Mouse (Mus musculus): ENCODE results near the gene Zfhx2. TPM values are rescaled to one million over a fixed set of nuclear protein-coding genes. Genes with fewer than 3 reads are reported as not detected.
A peak's percentile ranks its signal among the peaks of the same experiment; 100 is the strongest.

Zfhx2 gene
- total and polyA plus RNA-seq, 3 experiments, result 0.42 to 3.2 TPM; not detected in 1

GRCm38 (mm10) chr14:55053708-55054190 is 38.4 kb downstream of the Zfhx2 start:
- no peaks in the 10 kb centered on the region for H3K9me3 ChIP-seq (replicated peaks; ENCODE audit: insufficient read depth, low read length)
- no peak overlapping the region for H3K9ac ChIP-seq (ENCODE audit: control insufficient read depth, low read depth, low read length, poor library complexity, severe bottlenecking)
- H3K4me3 ChIP-seq (ENCODE audit: control insufficient read depth in 1 of 2, insufficient read depth in 1 of 2, low read depth in 2 of 2, low read length in 2 of 2), result no peak overlapping the region
- H3K4me1 ChIP-seq (ENCODE audit: control insufficient read depth in 1 of 2, insufficient read depth in 2 of 2, low read length in 2 of 2), result no peaks in the 10 kb centered on the region; a peak in 1 of 4 replicates
- no peaks in the 10 kb centered on the region for H3K79me2 ChIP-seq (ENCODE audit: control insufficient read depth, insufficient read depth, low read length, poor library complexity)
- H3K27ac ChIP-seq (ENCODE audit: control insufficient read depth, low read depth, low read length), result no peak overlapping the region
- DNase-seq (ENCODE audit: low read depth, low spot score), result no peak
- no peaks in the 10 kb centered on the region for H3K36me3 ChIP-seq (ENCODE audit: control insufficient read depth in 1 of 2, insufficient read depth in 2 of 2, low read length in 2 of 2)
- no peaks in the 10 kb centered on the region for H3K27me3 ChIP-seq (ENCODE audit: control insufficient read depth in 1 of 2, insufficient read depth in 2 of 2, low read length in 2 of 2)
- TF ChIP-seq TBP (IDR thresholded peaks at IDR 0.05; ENCODE audit: low read depth, low read length) (no peak), RCOR1 (IDR thresholded peaks at IDR 0.05; ENCODE audit: low read depth, low read length) (no peak), ZMIZ1 (IDR thresholded peaks at IDR 0.05; ENCODE audit: low read depth, low read length) (no peak)

GRCm38 (mm10) chr14:55053050-55053449 is 39.1 kb downstream of the Zfhx2 start:
- DNase-seq (ENCODE audit: low read depth, low spot score), result no peak
- no peaks in the 10 kb centered on the region for H3K79me2 ChIP-seq (ENCODE audit: control insufficient read depth, insufficient read depth, low read length, poor library complexity)
- no peak overlapping the region for H3K4me3 ChIP-seq (ENCODE audit: control insufficient read depth in 1 of 2, insufficient read depth in 1 of 2, low read depth in 2 of 2, low read length in 2 of 2)
- H3K27ac ChIP-seq (ENCODE audit: control insufficient read depth, low read depth, low read length), result no peak overlapping the region
- H3K9me3 ChIP-seq (replicated peaks; ENCODE audit: insufficient read depth, low read length), result no peaks in the 10 kb centered on the region
- H3K36me3 ChIP-seq (ENCODE audit: control insufficient read depth in 1 of 2, insufficient read depth in 2 of 2, low read length in 2 of 2), result no peaks in the 10 kb centered on the region; a peak in 1 of 4 replicates
- no peaks in the 10 kb centered on the region; a peak in 1 of 4 replicates for H3K4me1 ChIP-seq (ENCODE audit: control insufficient read depth in 1 of 2, insufficient read depth in 2 of 2, low read length in 2 of 2)
- no peak overlapping the region for H3K9ac ChIP-seq (ENCODE audit: control insufficient read depth, low read depth, low read length, poor library complexity, severe bottlenecking)
- TF ChIP-seq POLR2A (IDR thresholded peaks at IDR 0.05; ENCODE audit: control insufficient read depth in 1 of 2, insufficient read depth in 1 of 2, low read depth in 1 of 2, low read length in 2 of 2, poor library complexity in 1 of 2) (no peak), GABPA (IDR thresholded peaks at IDR 0.05; ENCODE audit: low read depth, low read length) (no peak), USF1 (IDR thresholded peaks at IDR 0.05; ENCODE audit: low read depth, low read length) (no peak), JUND (IDR thresholded peaks at IDR 0.05; ENCODE audit: low read depth, low read length) (no peak), POLR2AphosphoS5 (IDR thresholded peaks at IDR 0.05; ENCODE audit: borderline replicate concordance, low read depth, low read length) (no peak), RAD21 (IDR thresholded peaks at IDR 0.05; ENCODE audit: low read depth, low read length) (no peak), UBTF (IDR thresholded peaks at IDR 0.05; ENCODE audit: borderline replicate concordance, insufficient read depth, low read depth, low read length) (no peak), ZC3H11A (IDR thresholded peaks at IDR 0.05; ENCODE audit: low read depth, low read length) (no peak), SIN3A (IDR thresholded peaks at IDR 0.05; ENCODE audit: low read length) (no peak)
- no peaks in the 10 kb centered on the region for H3K27me3 ChIP-seq (ENCODE audit: control insufficient read depth in 1 of 2, insufficient read depth in 2 of 2, low read length in 2 of 2)

GRCm38 (mm10) chr14:55052496-55052895 is 39.6 kb downstream of the Zfhx2 start:
- Histone ChIP-seq H3K9ac (ENCODE audit: control insufficient read depth, low read depth, low read length, poor library complexity, severe bottlenecking) (no peak overlapping the region), H3K4me1 (ENCODE audit: control insufficient read depth in 1 of 2, insufficient read depth in 2 of 2, low read length in 2 of 2) (no peaks in the 10 kb centered on the region; a peak in 1 of 4 replicates), H3K27ac (ENCODE audit: control insufficient read depth, low read depth, low read length) (no peak overlapping the region), H3K79me2 (ENCODE audit: control insufficient read depth, insufficient read depth, low read length, poor library complexity) (no peaks in the 10 kb centered on the region), H3K4me3 (ENCODE audit: control insufficient read depth in 1 of 2, insufficient read depth in 1 of 2, low read depth in 2 of 2, low read length in 2 of 2) (peak overlapping the region in 1 of 2 experiments; percentile 32; a peak in 1 of 4 replicates), H3K27me3 (ENCODE audit: control insufficient read depth in 1 of 2, insufficient read depth in 2 of 2, low read length in 2 of 2) (no peaks in the 10 kb centered on the region), H3K9me3 (replicated peaks; ENCODE audit: insufficient read depth, low read length) (no peaks in the 10 kb centered on the region), H3K36me3 (ENCODE audit: control insufficient read depth in 1 of 2, insufficient read depth in 2 of 2, low read length in 2 of 2) (no peaks in the 10 kb centered on the region; a peak in 1 of 4 replicates)
- DNase-seq (ENCODE audit: low read depth, low spot score), result peak; percentile 41
- TF ChIP-seq SIN3A (IDR thresholded peaks at IDR 0.05; ENCODE audit: low read length) (no peak), E2F4 (IDR thresholded peaks at IDR 0.05; ENCODE audit: borderline replicate concordance, low read depth, low read length) (no peak), GATA1 (IDR thresholded peaks at IDR 0.05; ENCODE audit: low read depth, low read length) (no peak), MAX (IDR thresholded peaks at IDR 0.05; ENCODE audit: low read length) (no peak), CTCF (IDR thresholded peaks at IDR 0.05 in 2 of 3, conservative IDR thresholded peaks at IDR 0.05 in 1 of 3; ENCODE audit: control insufficient read depth in 1 of 3, insufficient read depth in 1 of 3, low read depth in 2 of 3, low read length in 3 of 3, poor library complexity in 1 of 3, severe bottlenecking in 1 of 3) (no peak), MXI1 (IDR thresholded peaks at IDR 0.05; ENCODE audit: low read depth, low read length) (no peak), ZMIZ1 (IDR thresholded peaks at IDR 0.05; ENCODE audit: low read depth, low read length) (no peak), USF1 (IDR thresholded peaks at IDR 0.05; ENCODE audit: low read depth, low read length) (no peak), RAD21 (IDR thresholded peaks at IDR 0.05; ENCODE audit: low read depth, low read length) (no peak), TCF12 (IDR thresholded peaks at IDR 0.05; ENCODE audit: low read depth, low read length) (no peak), RCOR1 (IDR thresholded peaks at IDR 0.05; ENCODE audit: low read depth, low read length) (no peak), POLR2AphosphoS2 (IDR thresholded peaks at IDR 0.05; ENCODE audit: low read length) (no peak), CHD1 (IDR thresholded peaks at IDR 0.05; ENCODE audit: low read depth, low read length) (no peak), MAZ (IDR thresholded peaks at IDR 0.05; ENCODE audit: low read depth, low read length) (no peak), MAFK (IDR thresholded peaks at IDR 0.05; ENCODE audit: borderline replicate concordance, low read depth, low read length) (no peak), GABPA (IDR thresholded peaks at IDR 0.05; ENCODE audit: low read depth, low read length) (no peak)

All from MEL (cell line).